Mouse (Mus musculus): ENCODE measurements around the gene Bicc1.

DNA sequence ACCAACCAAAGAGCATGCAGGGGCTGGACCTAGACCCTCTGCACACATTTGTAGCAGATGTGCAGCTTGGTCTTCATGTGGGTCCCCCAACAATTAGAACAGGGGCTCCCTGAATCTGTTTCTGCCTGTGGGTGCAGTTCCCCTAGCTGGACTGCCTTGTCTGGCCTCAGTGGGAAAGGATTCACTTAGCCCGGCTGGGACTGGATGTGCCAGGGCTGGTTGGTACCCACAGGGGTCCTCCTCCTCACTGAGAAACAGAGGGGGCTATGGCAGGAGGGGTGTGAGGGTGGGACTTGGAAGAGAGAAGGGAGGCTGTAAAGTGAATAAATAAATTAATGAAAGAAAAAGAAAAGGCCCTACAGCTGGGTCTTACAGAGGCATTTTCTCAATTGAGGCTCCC is 115.1 kb downstream of the Bicc1 start:
- TF ChIP-seq MAX (IDR thresholded peaks at IDR 0.05; ENCODE audit: low read length) (no peak), CTCF (IDR thresholded peaks at IDR 0.05 in 2 of 3, conservative IDR thresholded peaks at IDR 0.05 in 1 of 3; ENCODE audit: control insufficient read depth in 1 of 3, insufficient read depth in 1 of 3, low read depth in 2 of 3, low read length in 3 of 3, poor library complexity in 1 of 3, severe bottlenecking in 1 of 3) (no peak), GATA1 (IDR thresholded peaks at IDR 0.05; ENCODE audit: low read depth, low read length) (no peak), TCF12 (IDR thresholded peaks at IDR 0.05; ENCODE audit: low read depth, low read length) (no peak), GABPA (IDR thresholded peaks at IDR 0.05; ENCODE audit: low read depth, low read length) (no peak), POLR2A (IDR thresholded peaks at IDR 0.05; ENCODE audit: control insufficient read depth in 1 of 2, insufficient read depth in 1 of 2, low read depth in 1 of 2, low read length in 2 of 2, poor library complexity in 1 of 2) (no peak), POLR2AphosphoS2 (IDR thresholded peaks at IDR 0.05; ENCODE audit: low read length) (no peak), SIN3A (IDR thresholded peaks at IDR 0.05; ENCODE audit: low read length) (no peak), EP300 (IDR thresholded peaks at IDR 0.05; ENCODE audit: low read depth in 1 of 2, low read length in 2 of 2) (no peak), ZMIZ1 (IDR thresholded peaks at IDR 0.05; ENCODE audit: low read depth, low read length) (no peak), RAD21 (IDR thresholded peaks at IDR 0.05; ENCODE audit: low read depth, low read length) (no peak)

All from MEL (cell line).